Mouse (Mus musculus): ENCODE results near the gene Aatk. TPM values are rescaled to one million over a fixed set of nuclear protein-coding genes. Genes with fewer than 3 reads are reported as not detected.

Aatk gene
- polyA plus RNA-seq, 2 experiments from 2014 or later, result not detected

GRCm38 (mm10) chr11:119986751-119987425 lies 60.1 kb downstream of the Aatk start:
- ATAC-seq, result no peak

GRCm38 (mm10) chr11:119983151-119983550 lies 63.8 kb downstream of the Aatk start:
- ATAC-seq, result no peak

- ATAC-seq, result no peak
Observed at GRCm38 (mm10) chr11:119982236-119982635, 64.7 kb downstream of the Aatk start.

GRCm38 (mm10) chr11:119981769-119982168 lies 65.2 kb downstream of the Aatk start:
- ATAC-seq, result no peak

- no peak for ATAC-seq
Observed at GRCm38 (mm10) chr11:119979596-119980385, 67.2 kb downstream of the Aatk start.

GRCm38 (mm10) chr11:119978701-119979100 lies 68.3 kb downstream of the Aatk start:
- ATAC-seq, result no peak

- no peak for ATAC-seq
Observed at GRCm38 (mm10) chr11:119975739-119976501, 71.0 kb downstream of the Aatk start.

GRCm38 (mm10) chr11:119973789-119974188 lies 73.2 kb downstream of the Aatk start:
- no peak for ATAC-seq

- ATAC-seq, result no peak
Observed at GRCm38 (mm10) chr11:119970021-119970851, 76.7 kb downstream of the Aatk start.

- ATAC-seq, result no peak
Observed at GRCm38 (mm10) chr11:119967892-119968291, 79.1 kb downstream of the Aatk start.

GRCm38 (mm10) chr11:119967401-119967800 lies 79.6 kb downstream of the Aatk start:
- no peak for ATAC-seq

GRCm38 (mm10) chr11:119966294-119966693 lies 80.7 kb downstream of the Aatk start:
- ATAC-seq, result no peak

GRCm38 (mm10) chr11:119965053-119965452 lies 81.9 kb downstream of the Aatk start:
- no peak for ATAC-seq

GRCm38 (mm10) chr11:119961511-119961910 lies 85.5 kb downstream of the Aatk start:
- ATAC-seq, result no peak

GRCm38 (mm10) chr11:119960671-119961070 lies 86.3 kb downstream of the Aatk start:
- no peak for ATAC-seq

GRCm38 (mm10) chr11:119959714-119960113 lies 87.3 kb downstream of the Aatk start:
- ATAC-seq, result no peak

GRCm38 (mm10) chr11:119958856-119959255 lies 88.1 kb downstream of the Aatk start:
- ATAC-seq, result no peak

Other genes with a start within 250 kb of the Aatk start
- gene Chmp6, start 133.7 kb downstream of the Aatk start, polyA plus RNA-seq (2017; shearing (Covaris generic)), result 10 to 100 TPM; 46.6 to 52.0 TPM
- 10 to 100 TPM in 1 of 2 experiments, 1 to 10 TPM in 1; 6.9 to 12.0 TPM for gene Baiap2, start 104.4 kb downstream of the Aatk start, polyA plus RNA-seq (2017; shearing (Covaris generic))
- gene Cep131, start 39.7 kb upstream of the Aatk start, polyA plus RNA-seq (2017; shearing (Covaris generic)), result 1 to 10 TPM; 1.2 to 1.5 TPM
- 10 to 100 TPM in 1 of 2 experiments, 1 to 10 TPM in 1; 7.3 to 10.4 TPM for gene Tepsin, start 51.6 kb upstream of the Aatk start, polyA plus RNA-seq (2017; shearing (Covaris generic))
- 10 to 100 TPM; 85.8 to 94.6 TPM for gene Ndufaf8, start 51.8 kb upstream of the Aatk start, polyA plus RNA-seq (2017; shearing (Covaris generic))
- gene Slc38a10, start 104.2 kb upstream of the Aatk start, polyA plus RNA-seq (2017; shearing (Covaris generic)), result 10 to 100 TPM; 30.8 to 54.7 TPM
- not detected for gene Bahcc1, start 185.8 kb upstream of the Aatk start, polyA plus RNA-seq (2017; shearing (Covaris generic))

Data from activated CD4-positive, CD25-positive, alpha-beta regulatory T cell, adult 4 months (primary cell).